Mouse (Mus musculus) cerebellum, adult 18-20 months (tissue): ENCODE measurements at regions not wholly inside any gene's neighbourhood (a gene's known extent, or its start where the extent isn't known, plus 50 kb on each side); places are given as distances from the start of the nearest gene placed in this dataset.

Experiments
- DNase-seq, 2 experiments: peaks; one replicate each; pipeline ENCODE4 v3.0.0; 2021

GRCm38 (mm10) chr16:92891741-92892140, 65.8 kb upstream of the Runx1 start:
- DNase-seq, result no peak

GRCm38 (mm10) chr16:92890713-92891112, 64.8 kb upstream of the Runx1 start:
- no peak for DNase-seq

- DNase-seq, result no peak
Observed at GRCm38 (mm10) chr16:92889537-92889936, 63.6 kb upstream of the Runx1 start.

GRCm38 (mm10) chr16:92886226-92886625, 60.3 kb upstream of the Runx1 start:
- no peak for DNase-seq

GRCm38 (mm10) chr16:92883821-92884272, 57.9 kb upstream of the Runx1 start:
- DNase-seq, result no peak

- no peak for DNase-seq
Observed at GRCm38 (mm10) chr16:92880356-92881043, 54.6 kb upstream of the Runx1 start.

- DNase-seq, result no peak
Observed at GRCm38 (mm10) chr16:92878081-92878480, 52.1 kb upstream of the Runx1 start.
